In the genomic region with DNA sequence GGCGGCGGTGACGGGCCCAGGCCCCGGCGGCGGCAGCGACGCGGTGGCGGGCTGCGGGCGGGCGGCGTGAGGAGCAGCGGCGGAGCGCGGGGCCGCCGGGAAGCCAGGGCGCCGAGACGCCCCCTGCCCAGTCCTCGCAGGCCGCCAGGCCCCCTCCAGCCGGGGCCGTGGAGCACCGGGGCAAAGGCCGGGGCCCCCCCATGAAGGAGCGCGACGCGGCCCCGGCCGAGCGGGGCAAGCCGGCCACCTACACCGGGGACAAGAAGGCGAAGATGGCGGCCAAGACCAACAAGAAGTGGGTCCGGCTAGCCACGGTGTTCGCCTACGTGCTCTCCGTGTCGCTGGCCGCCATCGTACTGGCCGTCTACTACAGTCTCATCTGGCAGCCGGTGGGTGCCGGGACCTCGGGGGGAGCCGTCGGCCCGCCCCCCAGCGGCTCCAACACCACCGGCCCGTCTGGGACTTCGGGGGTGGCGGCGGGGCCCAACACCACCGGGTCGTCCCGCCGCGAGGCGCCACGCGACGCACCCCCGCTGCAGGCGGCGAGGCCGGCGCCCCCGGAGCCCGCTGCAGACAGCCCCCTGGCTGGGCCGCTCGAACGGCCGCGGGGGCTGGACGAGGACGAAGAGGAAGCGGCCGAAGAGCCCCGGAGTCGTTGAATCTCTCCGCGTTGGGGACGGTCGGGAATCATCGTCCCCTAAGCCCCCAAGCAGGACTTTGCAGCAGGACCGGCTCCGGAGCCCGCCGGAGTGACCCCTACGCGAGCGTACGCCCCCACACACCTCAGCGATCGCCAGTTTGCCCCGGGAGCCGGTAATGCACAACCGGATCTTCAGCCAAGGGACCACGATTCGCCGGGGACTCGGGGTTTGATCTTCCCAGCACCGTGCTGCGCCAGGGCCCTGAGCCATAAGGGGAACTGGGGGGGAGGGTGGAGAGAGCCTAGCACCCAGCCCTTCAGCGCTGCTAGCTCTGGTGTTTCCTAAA, we compare ENCODE assay signal across 8 mouse cellular contexts. TPM values are rescaled to one million over a fixed set of nuclear protein-coding genes. Genes with fewer than 3 reads are reported as not detected.
DNase-seq lines count a peak whose midpoint lies in the region; ATAC-seq lines count a peak whose summit lies in the region.

No protein-coding gene starts in this region.

- intact Hi-C loops in heart, postnatal 36 days (cut with DNase I), result loop anchor here (1.0 to 5.0 kb wide), 3 partner anchors 15 to 801 kb away; a partner anchor contains a TSS

- peak overlapping the region; percentile 97 for H3K4me2 ChIP-seq in limb, embryonic 13.5 days (replicated peaks)

- H3K36me3 ChIP-seq in embryonic facial prominence, embryonic 10.5 days (replicated peaks), result peaks cover 14% of the 10 kb centered on the region
- no peaks in the 10 kb centered on the region for H3K36me3 ChIP-seq in limb, embryonic 13.5 days

- whole genome bisulfite sequencing in embryonic facial prominence, embryonic 10.5 days, result under 1% methylated on average over 113 of the region's 113 CpGs
- WGBS in limb, embryonic 13.5 days, result under 1% methylated on average over 110 of the region's 113 CpGs

- no peaks in the 10 kb centered on the region for H3K9me3 ChIP-seq in embryonic facial prominence, embryonic 10.5 days
- no peaks in the 10 kb centered on the region for H3K9me3 ChIP-seq in limb, embryonic 13.5 days

- H3K4me3 ChIP-seq in embryonic facial prominence, embryonic 10.5 days, result peak overlapping the region; percentile 92
- peak overlapping the region; percentile 85 for H3K4me3 ChIP-seq in limb, embryonic 13.5 days

- peak; percentile 96 for DNase-seq in heart, adult 11 months
- no peak for DNase-seq in heart, adult 8-10 months (ENCODE audit: low spot score)
- peak; percentile 50 for DNase-seq in NIH3T3 (ENCODE audit: low read depth)
- peak; percentile 71 for DNase-seq in embryonic facial prominence, embryonic 10.5 days (ENCODE audit: low spot score)
- DNase-seq in heart, postnatal 36 days, result peak; percentile 45 to 64
- peak; percentile 68 for DNase-seq in thymus, postnatal 4 days

- ATAC-seq in limb, embryonic 13.5 days (ENCODE audit: low FRiP score, low read depth), result peak; percentile 49
- ATAC-seq in monocyte, adult 5-6 weeks (replicated peaks; ENCODE audit: insufficient number of reproducible peaks, low FRiP score, low TSS enrichment, poor library complexity, severe bottlenecking), result 0 out of 2 replicates have a peak, but pooled peaks have one; percentile 16

- H3K27me3 ChIP-seq in embryonic facial prominence, embryonic 10.5 days (replicated peaks; ENCODE audit: low read depth, poor library complexity, severe bottlenecking), result peaks cover 75% of the 10 kb centered on the region
- H3K27me3 ChIP-seq in limb, embryonic 13.5 days, result peaks cover 26% of the 10 kb centered on the region

- peaks cover 52% of the 10 kb centered on the region for H3K4me1 ChIP-seq in embryonic facial prominence, embryonic 10.5 days
- peaks cover 56% of the 10 kb centered on the region for H3K4me1 ChIP-seq in limb, embryonic 13.5 days

- H3K27ac ChIP-seq in embryonic facial prominence, embryonic 10.5 days (replicated peaks), result peak overlapping the region; percentile 87
- no peak overlapping the region; the same call in 1 of the 2 replicates for H3K27ac ChIP-seq in limb, embryonic 13.5 days

- H3K9ac ChIP-seq in limb, embryonic 13.5 days, result peak overlapping the region; percentile 90

RNA-seq across cellular contexts. Expression of a gene that starts 0.7 kb away (rescaled TPM):
- 10 to 100 TPM; 33.0 to 45.2 (median 33.9) TPM for total RNA-seq in heart, adult 8-10 months (2022)
- 15.8 and 16.8 TPM in 2 replicates for polyA plus RNA-seq in embryonic facial prominence, embryonic 10.5 days (2016; fragmentation: Nextera tagmentation; extraction: Ambion mirVana)
- 10 to 100 TPM; 27.2 to 29.6 TPM for total RNA-seq in heart, postnatal 36 days (2021)
- 19.4 and 21.1 TPM in 2 replicates for polyA plus RNA-seq in limb, embryonic 13.5 days (2015; fragmentation: Nextera tagmentation; extraction: Ambion mirVana)
- 14.5 to 23.9 TPM (median 19.3 TPM) in 3 replicates for total RNA-seq in monocyte, adult 5-6 weeks (2017)

RNA-seq across cellular contexts. Expression of a gene that starts 16.3 kb away (rescaled TPM):
- total RNA-seq in heart, adult 8-10 months (2022), result 10 to 100 TPM; 24.6 to 38.6 (median 29.6) TPM
- polyA plus RNA-seq in embryonic facial prominence, embryonic 10.5 days (2016; fragmentation: Nextera tagmentation; extraction: Ambion mirVana), result 0.29 and 0.41 TPM in 2 replicates
- 10 to 100 TPM; 24.1 to 28.3 TPM for total RNA-seq in heart, postnatal 36 days (2021)
- polyA plus RNA-seq in limb, embryonic 13.5 days (2015; fragmentation: Nextera tagmentation; extraction: Ambion mirVana), result 0.78 and 0.85 TPM in 2 replicates
- 0.10 to 0.19 TPM in 2 of 3 replicates, not detected in the other for total RNA-seq in monocyte, adult 5-6 weeks (2017)

RNA-seq across cellular contexts. Expression of a gene that starts 18.0 kb away (rescaled TPM):
- total RNA-seq in heart, adult 8-10 months (2022), result 1 to 10 TPM; 2.2 to 3.3 (median 2.5) TPM
- 0.41 and 0.44 TPM in 2 replicates for polyA plus RNA-seq in embryonic facial prominence, embryonic 10.5 days (2016; fragmentation: Nextera tagmentation; extraction: Ambion mirVana)
- 1 to 10 TPM; 1.9 to 2.7 TPM for total RNA-seq in heart, postnatal 36 days (2021)
- polyA plus RNA-seq in limb, embryonic 13.5 days (2015; fragmentation: Nextera tagmentation; extraction: Ambion mirVana), result 0.28 and 0.46 TPM in 2 replicates
- 32.8 to 44.3 TPM (median 36.3 TPM) in 3 replicates for total RNA-seq in monocyte, adult 5-6 weeks (2017)

RNA-seq across cellular contexts. Expression of a gene that starts 26.4 kb away (rescaled TPM):
- total RNA-seq in heart, adult 8-10 months (2022), result not detected
- polyA plus RNA-seq in embryonic facial prominence, embryonic 10.5 days (2016; fragmentation: Nextera tagmentation; extraction: Ambion mirVana), result not detected in 2 replicates
- not detected for total RNA-seq in heart, postnatal 36 days (2021)
- not detected in 2 replicates for polyA plus RNA-seq in limb, embryonic 13.5 days (2015; fragmentation: Nextera tagmentation; extraction: Ambion mirVana)
- not detected in 3 replicates for total RNA-seq in monocyte, adult 5-6 weeks (2017)

RNA-seq across cellular contexts. Expression of a gene that starts 33.3 kb away (rescaled TPM):
- under 1 TPM in 3 of 4 experiments, not detected in 1; 0.09 to 0.14 (median 0.09) TPM for total RNA-seq in heart, adult 8-10 months (2022)
- 1.2 and 1.4 TPM in 2 replicates for polyA plus RNA-seq in embryonic facial prominence, embryonic 10.5 days (2016; fragmentation: Nextera tagmentation; extraction: Ambion mirVana)
- total RNA-seq in heart, postnatal 36 days (2021), result under 1 TPM; 0.03 to 0.06 TPM
- polyA plus RNA-seq in limb, embryonic 13.5 days (2015; fragmentation: Nextera tagmentation; extraction: Ambion mirVana), result 0.13 and 0.22 TPM in 2 replicates
- total RNA-seq in monocyte, adult 5-6 weeks (2017), result not detected in 3 replicates

Comparison
In these comparisons a context has a peak if more than half of its experiments do, and no peak if none do; other contexts are left out.
1. RNA of a gene that starts 16.3 kb away (total RNA-seq): 24.6 to 38.6 TPM in heart, adult 8-10 months and 24.1 to 28.3 TPM in heart, postnatal 36 days; 0.10 to 0.19 TPM in monocyte, adult 5-6 weeks; every median in the first group is over 10 times any median in the second.